Mouse (Mus musculus) ES-E14 (cell line): ENCODE measurements at regions not wholly inside any gene's neighbourhood (a gene's known extent, or its start where the extent isn't known, plus 50 kb on each side); places are given as distances from the start of the nearest gene placed in this dataset.

Source experiments
- HCFC1 ChIP-seq: IDR thresholded peaks from 2 replicates; pipeline ENCODE4 v1.6.1; 2012; ENCODE audit warnings: low read length, inconsistent platforms, borderline replicate concordance; ENCODE audit not compliant: insufficient read depth
- MAFK ChIP-seq: IDR thresholded peaks from 2 replicates; pipeline ENCODE4 v1.6.1; 2014; ENCODE audit warnings: mild to moderate bottlenecking, low read depth, low read length, inconsistent platforms; ENCODE audit not compliant: insufficient read depth
- ZC3H11A ChIP-seq: IDR thresholded peaks from 2 replicates; pipeline ENCODE4 v1.6.1; 2012; ENCODE audit warnings: low read depth, mild to moderate bottlenecking, inconsistent platforms, low read length, borderline replicate concordance
- ZNF384 ChIP-seq: IDR thresholded peaks from 2 replicates; pipeline ENCODE4 v1.6.1; 2012; ENCODE audit warnings: low read depth, low read length, inconsistent platforms

DNA sequence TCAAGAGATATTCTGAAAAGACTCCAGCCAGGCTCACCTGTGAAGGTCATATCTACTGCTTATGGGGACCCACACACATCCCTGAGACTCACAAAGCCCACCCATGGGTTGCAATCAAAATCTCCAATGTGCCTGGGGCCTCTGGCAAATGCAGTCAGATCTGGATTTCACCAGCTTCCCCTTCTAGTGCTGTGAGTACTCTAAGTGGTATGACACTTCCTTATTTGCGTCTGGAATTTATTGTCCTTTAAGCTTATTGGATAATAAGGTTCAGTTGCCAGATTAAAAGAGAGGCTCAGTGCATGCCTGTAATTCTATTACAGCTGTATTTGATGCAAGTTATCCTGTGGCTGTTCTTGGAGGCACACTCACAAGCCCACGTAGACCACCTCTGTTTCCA is 206.3 kb upstream of the Foxq1 start:
- TF ChIP-seq ZC3H11A (no peak), MAFK (no peak), ZNF384 (no peak), HCFC1 (no peak)
